Mouse (Mus musculus) kidney, adult 8-10 months (tissue): Measurements from ENCODE around the gene Gfra1.

ENCODE experiments used
- DNase-seq, 2 experiments: peaks; one replicate each; pipeline ENCODE4 v3.0.0; 2022

Gene Gfra1

GRCm38 (mm10) chr19:58455496-58456061 lies at the start of gene Gfra1:
TSS of gene Gfra1 (minus strand) at chr19:58455909.
- DNase-seq: peak in 1 of 2 experiments; percentile 9

- DNase-seq: no peak
These were observed 44.3 kb upstream of the Gfra1 start for GRCm38 (mm10) chr19:58500049-58500448.

GRCm38 (mm10) chr19:58499420-58499966 lies 43.8 kb upstream of the Gfra1 start:
- DNase-seq: no peak

- no peak for DNase-seq
These were observed 41.4 kb upstream of the Gfra1 start for GRCm38 (mm10) chr19:58497106-58497505.

- no peak for DNase-seq
These were observed 31.0 kb upstream of the Gfra1 start for GRCm38 (mm10) chr19:58486686-58487085.

- no peak for DNase-seq
These were observed 26.8 kb upstream of the Gfra1 start for GRCm38 (mm10) chr19:58482373-58482977.

GRCm38 (mm10) chr19:58474251-58474650 lies 18.5 kb upstream of the Gfra1 start:
- no peak for DNase-seq

GRCm38 (mm10) chr19:58469421-58469820 lies 13.7 kb upstream of the Gfra1 start:
- peak; percentile 48 to 86 for DNase-seq

- DNase-seq: no peak
These were observed 12.6 kb upstream of the Gfra1 start for GRCm38 (mm10) chr19:58468331-58468730.

- no peak for DNase-seq
These were observed 8.0 kb upstream of the Gfra1 start for GRCm38 (mm10) chr19:58463755-58464154.

- no peak for DNase-seq
These were observed 4.8 kb upstream of the Gfra1 start for GRCm38 (mm10) chr19:58460361-58461022.

GRCm38 (mm10) chr19:58456491-58457061 lies 867 bp upstream of the Gfra1 start:
- DNase-seq: no peak

- no peak for DNase-seq
These were observed 631 bp downstream of the Gfra1 start for GRCm38 (mm10) chr19:58455061-58455495.

- peak in 1 of 2 experiments; percentile 23 for DNase-seq
These were observed 1.2 kb downstream of the Gfra1 start for GRCm38 (mm10) chr19:58454261-58455060.

- DNase-seq: peak; percentile 64 to 73
These were observed 2.1 kb downstream of the Gfra1 start for GRCm38 (mm10) chr19:58453581-58453980.

GRCm38 (mm10) chr19:58452941-58453551 lies 2.7 kb downstream of the Gfra1 start:
- no peak for DNase-seq

- no peak for DNase-seq
These were observed 3.4 kb downstream of the Gfra1 start for GRCm38 (mm10) chr19:58452178-58452819.

GRCm38 (mm10) chr19:58451323-58451722 lies 4.4 kb downstream of the Gfra1 start:
- no peak for DNase-seq

- no peak for DNase-seq
These were observed 5.0 kb downstream of the Gfra1 start for GRCm38 (mm10) chr19:58450716-58451115.

GRCm38 (mm10) chr19:58442785-58443732 lies 12.7 kb downstream of the Gfra1 start:
- DNase-seq: no peak

- no peak for DNase-seq
These were observed 13.9 kb downstream of the Gfra1 start for GRCm38 (mm10) chr19:58441785-58442184.
